Mouse (Mus musculus) liver, embryonic 14.5 days (tissue): ENCODE data around the gene B430306N03Rik. TPM values are rescaled to one million over a fixed set of nuclear protein-coding genes. Genes with fewer than 3 reads are reported as not detected.

ENCODE experiments used
- ATAC-seq: fragments of 200-750 bp; cut with Nextera tagmentation; 2 replicates; pipeline ENCODE4 v1.8.0; 2017; ENCODE audit warnings: moderate number of reproducible peaks, mild to moderate bottlenecking, moderate library complexity; ENCODE audit not compliant: insufficient read depth
- DNase-seq, 3 experiments: peaks; one replicate each; pipeline ENCODE4 v3.0.0-alpha.2; 2012 to 2013; ENCODE audit warnings: low read depth in 3 of 3, low spot score in 3 of 3
- H3K27ac ChIP-seq: fragments of 300-500 bp; sonication (generic); 2 replicates; pipeline ENCODE4 v1.5.1; 2014; ENCODE audit warnings: moderate library complexity, mild to moderate bottlenecking, control low read depth, inconsistent platforms
- H3K27me3 ChIP-seq: fragments of 300-500 bp; sonication (generic); 2 replicates; pipeline ENCODE4 v1.6.1; 2014; ENCODE audit warnings: mild to moderate bottlenecking, low read length, moderate library complexity; ENCODE audit not compliant: control insufficient read depth, insufficient read depth
- H3K36me3 ChIP-seq: fragments of 300-500 bp; sonication (generic); replicated peaks from 2 replicates; pipeline ENCODE4 v1.6.1; 2014; ENCODE audit warnings: low read depth; ENCODE audit not compliant: control insufficient read depth, insufficient read depth
- H3K4me1 ChIP-seq, 2 experiments: fragments of 200-500 bp in 1 of 2; fragments of 300-500 bp in 1 of 2; sonication (generic) in 1 of 2; replicated peaks; 2 replicates each; pipeline ENCODE4 v1.6.1; 2012 to 2014; ENCODE audit warnings: antibody characterized with exemption in 1 of 2, inconsistent platforms in 1 of 2, low read length in 1 of 2; ENCODE audit not compliant: control insufficient read depth in 2 of 2, insufficient read depth in 2 of 2
- H3K4me2 ChIP-seq: fragments of 300-500 bp; sonication (generic); 2 replicates; pipeline ENCODE4 v1.6.1; 2014; ENCODE audit warnings: low read depth, mild to moderate bottlenecking, control low read depth, moderate library complexity
- H3K4me3 ChIP-seq, 2 experiments: fragments of 200-500 bp in 1 of 2; fragments of 300-500 bp in 1 of 2; sonication (generic) in 1 of 2; 2 replicates each; pipeline ENCODE4 v1.5.1; 2012 to 2014; ENCODE audit warnings: low read depth in 2 of 2, low read length in 2 of 2, mild to moderate bottlenecking in 2 of 2, control low read depth in 1 of 2, inconsistent platforms in 1 of 2, moderate library complexity in 1 of 2; ENCODE audit not compliant: insufficient read depth in 1 of 2
- H3K9ac ChIP-seq: fragments of 300-500 bp; sonication (generic); replicated peaks from 2 replicates; pipeline ENCODE4 v1.6.1; 2014; ENCODE audit warnings: mild to moderate bottlenecking, control low read depth, moderate library complexity
- H3K9me3 ChIP-seq: fragments of 300-500 bp; sonication (generic); 2 replicates; pipeline ENCODE4 v1.6.1; 2016; ENCODE audit warnings: low read length, mixed read lengths; ENCODE audit not compliant: control insufficient read depth
- CTCF ChIP-seq: IDR thresholded peaks from 2 replicates; pipeline ENCODE4 v1.5.1; 2016; ENCODE audit warnings: antibody characterized with exemption, low read depth, control low read depth
- EP300 ChIP-seq: IDR thresholded peaks from 2 replicates; pipeline ENCODE4 v1.6.1; 2016; ENCODE audit warnings: antibody characterized with exemption, low read depth
- WGBS: fragments of 180-500 bp; shearing (Covaris S2); extraction: QIAGEN DNeasy Blood & Tissue Kit; methylation state at CpG from one replicate; pipeline ENCODE4 v1.1.7; 2014; ENCODE audit not compliant: insufficient replicate concordance; 5-methylcytosine and 5-hydroxymethylcytosine counted together
- polyA plus RNA-seq, 2 experiments: library from polyadenylated mRNA; depleted of rRNA in 1 of 2; stranded (reverse) in 1 of 2; unstranded in 1 of 2; fragments of >200 nt; fragmentation: Nextera tagmentation in 1 of 2; extraction: Ambion mirVana in 1 of 2; gene quantifications; 2 replicates each; pipeline versions ENCODE4 v1.2.1 to v1.2.3; 2012 to 2014

B430306N03Rik gene
- polyA plus RNA-seq, 2 experiments: 1.8 to 2.6 TPM

DNA sequence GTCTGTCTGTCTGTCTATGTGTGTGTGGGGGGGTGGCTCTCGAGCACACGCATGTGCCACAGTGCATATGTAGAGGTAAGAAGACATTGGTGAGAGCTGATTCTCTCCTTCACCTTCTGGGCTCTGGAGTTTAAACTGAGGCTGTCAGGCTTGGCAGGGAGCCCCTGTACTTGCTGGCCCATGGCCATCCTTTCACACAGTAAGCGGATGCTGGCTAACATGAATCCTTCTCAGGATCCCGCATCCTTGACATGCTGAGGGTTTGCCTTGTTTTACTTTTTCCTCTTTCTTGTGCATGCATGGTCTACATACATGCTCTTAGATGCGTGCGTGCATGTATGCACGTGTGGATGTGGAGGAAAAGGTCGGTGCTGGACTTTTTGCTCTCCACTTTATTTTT is 47.0 kb downstream of the B430306N03Rik start:
- WGBS: 78% methylated on average over 8 of the region's 8 CpGs
- no peak overlapping the region for H3K4me2 ChIP-seq
- H3K9ac ChIP-seq: no peak overlapping the region
- H3K4me3 ChIP-seq: no peak overlapping the region
- no peaks in the 10 kb centered on the region for H3K27me3 ChIP-seq
- DNase-seq: no peak
- H3K4me1 ChIP-seq: peaks cover 7 to 29% of the 10 kb centered on the region in 2 experiments
- ATAC-seq: no peak
- no peaks in the 10 kb centered on the region for H3K9me3 ChIP-seq
- no peak for TF ChIP-seq EP300
- TF ChIP-seq CTCF: no peak
- H3K36me3 ChIP-seq: no peaks in the 10 kb centered on the region
- H3K27ac ChIP-seq: no peak overlapping the region

GRCm38 (mm10) chr17:48363421-48363965 is 47.6 kb downstream of the B430306N03Rik start:
- Histone ChIP-seq H3K36me3 (no peaks in the 10 kb centered on the region), H3K4me3 (no peak overlapping the region), H3K9ac (no peak overlapping the region), H3K4me1 (peaks cover 7 to 29% of the 10 kb centered on the region in 2 experiments), H3K4me2 (no peak overlapping the region), H3K9me3 (no peaks in the 10 kb centered on the region), H3K27me3 (no peaks in the 10 kb centered on the region), H3K27ac (no peak overlapping the region)
- WGBS: 22% methylated on average over 6 of the region's 6 CpGs
- DNase-seq: no peak
- peak; percentile 30; the same call in 1 of the 2 replicates for ATAC-seq
- no peak for TF ChIP-seq CTCF
- TF ChIP-seq EP300: no peak

GRCm38 (mm10) chr17:48365511-48366155 is 49.7 kb downstream of the B430306N03Rik start:
- no peak for TF ChIP-seq CTCF
- TF ChIP-seq EP300: no peak
- H3K27me3 ChIP-seq: no peaks in the 10 kb centered on the region

DNA sequence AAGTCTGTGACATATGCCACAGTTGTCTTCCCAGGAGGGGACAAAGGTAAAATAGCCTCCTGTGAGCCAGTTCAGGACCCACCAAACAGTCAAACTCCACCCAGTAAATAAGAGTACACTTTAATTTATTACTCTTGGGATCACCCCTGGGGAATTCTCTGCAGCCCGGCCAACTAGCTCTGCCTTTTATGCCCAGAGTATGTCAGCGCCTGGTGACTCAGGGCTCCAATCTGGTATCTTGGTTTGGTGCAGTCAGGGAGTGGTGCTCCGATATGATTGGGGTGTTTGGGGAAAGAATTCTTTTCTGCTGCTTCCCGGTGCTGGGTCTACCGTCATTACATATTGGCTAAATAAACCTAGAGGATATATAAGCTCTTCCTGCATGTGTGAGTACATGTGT is 50.9 kb downstream of the B430306N03Rik start:
- TF ChIP-seq EP300 (no peak), CTCF (no peak)
- Histone ChIP-seq H3K9ac (no peak overlapping the region), H3K9me3 (no peaks in the 10 kb centered on the region), H3K27ac (no peak overlapping the region), H3K4me2 (no peak overlapping the region), H3K36me3 (no peaks in the 10 kb centered on the region), H3K4me3 (no peak overlapping the region), H3K4me1 (peaks cover 3 to 17% of the 10 kb centered on the region in 2 experiments; a peak in 3 of 4 replicates), H3K27me3 (no peaks in the 10 kb centered on the region)
- WGBS: 74% methylated on average over 5 of the region's 5 CpGs
- ATAC-seq: no peak
- no peak for DNase-seq

More at GRCm38 (mm10) chr17:48365511-48366155, 49.7 kb downstream of the B430306N03Rik start:
- Histone ChIP-seq H3K4me2 (no peak overlapping the region), H3K27ac (no peak overlapping the region), H3K4me1 (peaks cover 3 to 21% of the 10 kb centered on the region in 2 experiments; a peak in 3 of 4 replicates), H3K9me3 (no peaks in the 10 kb centered on the region), H3K36me3 (no peaks in the 10 kb centered on the region), H3K4me3 (no peak overlapping the region), H3K9ac (no peak overlapping the region)
- ATAC-seq (no peak), DNase-seq (no peak)
- 69% methylated on average over 9 of the region's 9 CpGs for WGBS

DNA sequence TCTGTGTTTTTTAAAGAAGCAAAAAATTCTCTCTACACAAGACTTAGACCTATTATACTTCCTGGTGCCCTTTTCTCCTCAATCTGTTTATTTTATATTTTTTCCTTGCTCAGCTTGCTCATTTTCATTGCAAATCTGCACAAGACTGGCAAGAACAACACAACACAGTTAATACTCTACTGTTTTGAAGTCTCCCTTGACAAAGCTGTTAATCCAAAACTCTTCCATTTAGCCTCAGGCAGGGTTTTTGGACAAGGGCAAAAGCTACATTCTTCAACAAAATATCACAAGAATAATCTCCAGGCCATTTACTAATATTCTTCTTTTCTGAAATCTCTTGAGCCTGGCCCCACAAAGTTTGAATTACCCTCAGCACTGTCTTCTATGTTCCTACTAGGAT is 55.7 kb downstream of the B430306N03Rik start:
- no peak overlapping the region for H3K4me3 ChIP-seq
- ATAC-seq (no peak), DNase-seq (no peak)
- no peak overlapping the region for H3K27ac ChIP-seq
- H3K4me1 ChIP-seq: no peaks in the 10 kb centered on the region
- H3K27me3 ChIP-seq: no peaks in the 10 kb centered on the region
- TF ChIP-seq EP300 (no peak), CTCF (no peak)
- H3K9ac ChIP-seq: no peak overlapping the region
- no peaks in the 10 kb centered on the region for H3K36me3 ChIP-seq
- no peak overlapping the region for H3K4me2 ChIP-seq
- H3K9me3 ChIP-seq: no peaks in the 10 kb centered on the region
